Mouse (Mus musculus) embryonic facial prominence, embryonic 15.5 days (tissue): ENCODE measurements around the gene Gga1. TPM values are rescaled to one million over a fixed set of nuclear protein-coding genes. Genes with fewer than 3 reads are reported as not detected.

Experiments used
- ATAC-seq: fragments of 200-750 bp; cut with Nextera tagmentation; 2 replicates; pipeline ENCODE4 v1.8.0; 2017; ENCODE audit warnings: low read depth, moderate TSS enrichment; ENCODE audit not compliant: insufficient number of reproducible peaks, low FRiP score, low TSS enrichment
- H3K27ac ChIP-seq: fragments of 300-500 bp; sonication (generic); replicated peaks from 2 replicates; pipeline ENCODE4 v1.5.1; 2015; ENCODE audit warnings: mild to moderate bottlenecking, inconsistent platforms
- H3K27me3 ChIP-seq: fragments of 300-500 bp; sonication (generic); 2 replicates; pipeline ENCODE4 v1.6.1; 2015; ENCODE audit warnings: inconsistent platforms
- H3K36me3 ChIP-seq: fragments of 300-500 bp; sonication (generic); 2 replicates; pipeline ENCODE4 v1.6.1; 2015; ENCODE audit warnings: mild to moderate bottlenecking, inconsistent platforms
- H3K4me1 ChIP-seq: fragments of 300-500 bp; sonication (generic); 2 replicates; pipeline ENCODE4 v1.6.1; 2015; ENCODE audit warnings: inconsistent platforms
- H3K4me2 ChIP-seq: fragments of 300-500 bp; sonication (generic); replicated peaks from 2 replicates; pipeline ENCODE4 v1.6.1; 2015; ENCODE audit warnings: mild to moderate bottlenecking, inconsistent platforms
- H3K4me3 ChIP-seq: fragments of 300-500 bp; sonication (generic); replicated peaks from 2 replicates; pipeline ENCODE4 v1.5.1; 2015; ENCODE audit warnings: mild to moderate bottlenecking, inconsistent platforms
- H3K9ac ChIP-seq: fragments of 300-500 bp; sonication (generic); 2 replicates; pipeline ENCODE4 v1.6.1; 2015; ENCODE audit warnings: inconsistent platforms
- H3K9me3 ChIP-seq: fragments of 300-500 bp; sonication (generic); replicated peaks from 2 replicates; pipeline ENCODE4 v1.6.1; 2016; ENCODE audit warnings: inconsistent platforms
- WGBS: fragments of 180-500 bp; shearing (Covaris S2); methylation state at CpG from one replicate; pipeline ENCODE4 v1.1.7; 2015; 5-methylcytosine and 5-hydroxymethylcytosine counted together
- polyA plus RNA-seq: library from polyadenylated mRNA; unstranded; fragments of >200 nt; fragmentation: Nextera tagmentation; extraction: Ambion mirVana; gene quantifications from 2 replicates; pipeline ENCODE4 v1.2.1, GENCODE M21; 2015

Gga1 gene
- 56.0 and 62.0 TPM in 2 replicates for polyA plus RNA-seq

DNA sequence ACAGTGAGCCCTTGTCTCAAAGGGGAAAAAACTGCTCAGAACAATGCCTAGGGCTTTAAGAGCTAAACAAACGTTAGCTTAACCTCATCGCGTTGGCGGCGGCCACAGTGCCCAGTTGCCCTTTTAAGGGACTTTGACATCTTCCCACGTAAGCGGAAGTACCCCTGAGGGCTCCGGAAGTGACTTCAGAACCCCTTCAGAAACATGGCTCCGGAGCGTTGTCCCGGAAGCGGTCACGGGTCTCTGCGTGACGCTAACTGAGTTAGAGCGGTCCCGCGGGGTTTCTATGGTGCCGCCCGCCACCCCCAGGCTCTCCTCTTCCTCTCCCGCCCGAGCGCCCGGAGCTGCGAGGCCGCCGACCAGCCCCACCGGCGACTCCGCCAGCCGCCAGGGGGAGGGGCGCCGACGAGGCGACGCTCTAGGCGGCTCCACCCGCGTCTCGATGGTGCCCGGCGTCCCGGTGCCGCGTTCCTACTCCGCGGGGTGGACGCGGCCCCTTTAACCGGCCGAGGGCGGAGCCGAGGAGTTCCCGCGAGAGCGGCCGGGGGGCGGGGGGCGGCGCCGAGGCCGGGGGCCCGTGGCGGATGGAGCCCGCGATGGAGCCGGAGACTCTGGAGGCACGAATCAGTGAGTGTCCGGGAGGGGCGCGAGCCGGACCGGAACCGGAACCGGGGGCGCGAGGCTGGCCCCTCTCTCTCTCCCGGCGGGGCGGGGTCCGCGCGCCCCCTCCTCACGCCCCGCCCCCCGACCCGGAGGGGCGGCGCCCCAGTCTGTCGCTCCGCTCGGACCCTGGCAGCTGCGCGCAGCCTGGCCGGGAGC is at the start of gene Gga1:
Gene Gga1 (plus strand): TSS at position 200 of the 819 bp plus-strand sequence.
- Histone ChIP-seq H3K27me3 (no peaks in the 10 kb centered on the region), H3K4me3 (peak within 1 kb of the TSS; percentile 83), H3K9me3 (no peaks in the 10 kb centered on the region), H3K4me1 (peaks cover 53% of the 10 kb centered on the region), H3K4me2 (peak within 1 kb of the TSS; percentile 80), H3K36me3 (peaks cover 24% of the 10 kb centered on the region), H3K27ac (peak within 1 kb of the TSS; percentile 100), H3K9ac (peak within 1 kb of the TSS; percentile 71)
- peak; percentile 92 for ATAC-seq
- under 1% methylated on average over 66 of the region's 95 CpGs for WGBS

GRCm38 (mm10) chr15:78828315-78828714 is 48.7 kb upstream of the Gga1 start:
- peaks cover 39% of the 10 kb centered on the region for H3K4me1 ChIP-seq
- H3K9me3 ChIP-seq = no peaks in the 10 kb centered on the region
- no peak overlapping the region for H3K9ac ChIP-seq
- no peak overlapping the region for H3K27ac ChIP-seq
- no peaks in the 10 kb centered on the region for H3K27me3 ChIP-seq
- no peak overlapping the region for H3K4me2 ChIP-seq
- no peak for ATAC-seq
- H3K36me3 ChIP-seq = no peaks in the 10 kb centered on the region
- 16% methylated on average over 5 of the region's 5 CpGs for WGBS
- no peak overlapping the region for H3K4me3 ChIP-seq

- 89% methylated on average over 1 of the region's 1 CpGs for WGBS
- H3K27ac ChIP-seq = no peak overlapping the region
- peaks cover 52% of the 10 kb centered on the region for H3K4me1 ChIP-seq
- ATAC-seq = no peak
- H3K36me3 ChIP-seq = no peaks in the 10 kb centered on the region
- H3K4me3 ChIP-seq = no peak overlapping the region
- H3K9me3 ChIP-seq = no peaks in the 10 kb centered on the region
- no peaks in the 10 kb centered on the region for H3K27me3 ChIP-seq
- H3K4me2 ChIP-seq = no peak overlapping the region
- no peak overlapping the region for H3K9ac ChIP-seq
Observed at GRCm38 (mm10) chr15:78829636-78830035, 47.4 kb upstream of the Gga1 start.

DNA sequence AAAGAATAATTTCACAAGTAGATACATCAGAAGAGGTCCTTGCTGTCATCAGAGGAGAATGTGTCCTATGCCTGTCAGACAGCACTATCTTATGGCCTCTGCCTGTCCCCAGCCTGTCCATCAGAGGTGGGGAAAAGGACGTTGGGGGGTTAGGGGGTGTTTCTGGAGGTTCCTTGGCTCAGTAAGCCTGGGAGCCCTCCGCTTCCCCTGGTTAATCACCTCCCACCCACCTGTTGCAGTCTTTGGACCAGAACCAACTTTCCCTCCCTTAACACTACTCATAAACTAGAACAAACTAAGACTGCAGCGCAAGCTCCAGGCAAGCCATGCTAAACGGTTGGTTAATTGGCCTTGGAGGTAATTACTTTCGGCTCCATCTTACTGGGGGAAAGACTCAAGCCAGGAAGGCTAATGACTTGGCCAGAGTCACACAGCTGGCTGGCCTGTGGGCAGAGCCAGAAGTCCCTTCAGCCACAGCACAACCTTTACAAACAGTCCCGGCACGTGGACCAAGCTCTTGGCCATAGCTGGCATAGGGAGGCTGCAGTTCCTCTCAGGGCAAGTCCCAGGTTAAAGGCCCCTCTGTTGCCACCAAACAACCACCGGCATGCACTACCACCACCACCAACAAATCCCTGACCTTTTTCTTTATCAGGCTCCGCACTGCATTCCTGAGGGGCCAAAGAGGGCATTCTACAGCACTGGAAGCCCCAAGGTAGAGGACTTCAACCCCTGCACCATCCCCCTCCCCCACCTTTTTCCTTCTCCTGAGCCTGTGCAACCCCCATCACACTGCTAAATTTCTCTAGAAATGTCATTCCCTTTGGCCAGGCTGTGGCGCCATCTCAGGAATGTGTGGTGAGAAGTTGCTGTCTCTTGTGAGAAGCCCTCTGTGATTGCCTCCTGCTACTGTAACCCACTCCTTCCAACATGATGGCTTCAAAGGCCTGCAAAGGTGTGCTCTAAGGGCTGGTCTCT is 46.0 kb upstream of the Gga1 start:
- Histone ChIP-seq H3K36me3 (no peaks in the 10 kb centered on the region), H3K4me3 (no peak overlapping the region), H3K27me3 (no peaks in the 10 kb centered on the region), H3K9me3 (no peaks in the 10 kb centered on the region), H3K27ac (peak overlapping the region; percentile 88; the same call in 1 of the 2 replicates), H3K4me1 (peaks cover 66% of the 10 kb centered on the region), H3K4me2 (no peak overlapping the region), H3K9ac (no peak overlapping the region)
- ATAC-seq = no peak
- 58% methylated on average over 10 of the region's 10 CpGs for WGBS

DNA sequence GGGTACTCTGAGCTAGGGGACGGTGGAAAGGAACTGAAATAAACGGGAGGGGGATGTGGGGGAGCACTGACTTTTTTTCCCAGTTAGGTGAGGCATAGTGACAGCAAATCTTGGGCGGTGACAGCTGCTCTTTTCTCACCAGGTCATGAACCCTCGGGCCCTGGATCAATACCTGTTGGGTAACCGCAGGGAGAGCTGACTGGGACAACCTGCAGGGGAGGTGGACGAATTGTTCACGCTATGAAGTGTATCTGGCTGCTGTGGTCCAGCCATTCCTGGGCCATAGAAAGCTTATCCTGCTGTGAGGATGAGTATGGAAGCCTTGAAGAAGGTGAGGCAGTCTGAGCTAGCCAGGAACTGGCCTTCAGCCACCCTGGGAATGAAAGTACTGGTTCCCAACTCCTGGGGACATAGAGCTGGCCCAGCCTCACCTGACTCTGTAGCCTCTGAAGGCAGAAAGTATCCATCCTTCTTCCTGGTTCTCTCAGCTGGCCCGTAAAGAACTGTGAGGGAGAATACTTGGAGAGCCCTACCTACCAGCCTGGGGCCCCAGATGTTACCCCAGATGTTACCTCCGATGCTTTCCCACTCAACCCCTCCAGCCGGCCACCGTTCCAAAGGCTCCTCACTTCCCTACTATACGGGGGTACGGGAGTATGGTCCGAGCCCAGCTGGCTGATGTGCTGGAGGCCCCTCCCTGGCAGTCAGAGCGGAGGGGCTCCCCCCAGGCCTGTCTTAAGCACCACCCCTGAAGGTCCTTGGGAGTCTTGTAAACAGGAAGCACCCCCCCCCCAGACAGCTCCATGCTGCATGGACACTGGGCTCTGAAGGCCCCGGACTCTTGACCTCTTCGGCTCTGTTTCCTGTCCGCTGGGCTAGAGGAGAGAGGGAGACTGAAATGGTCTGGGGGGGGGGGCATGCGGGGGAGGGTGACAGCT is 45.0 kb upstream of the Gga1 start:
- WGBS = 39% methylated on average over 19 of the region's 19 CpGs
- H3K27ac ChIP-seq = peak overlapping the region; percentile 88
- peaks cover 67% of the 10 kb centered on the region for H3K4me1 ChIP-seq
- no peaks in the 10 kb centered on the region for H3K27me3 ChIP-seq
- no peaks in the 10 kb centered on the region for H3K36me3 ChIP-seq
- H3K9me3 ChIP-seq = no peaks in the 10 kb centered on the region
- no peak overlapping the region; the same call in 1 of the 2 replicates for H3K4me2 ChIP-seq
- H3K9ac ChIP-seq = no peak overlapping the region
- H3K4me3 ChIP-seq = no peak overlapping the region
- ATAC-seq = peak; percentile 12

DNA sequence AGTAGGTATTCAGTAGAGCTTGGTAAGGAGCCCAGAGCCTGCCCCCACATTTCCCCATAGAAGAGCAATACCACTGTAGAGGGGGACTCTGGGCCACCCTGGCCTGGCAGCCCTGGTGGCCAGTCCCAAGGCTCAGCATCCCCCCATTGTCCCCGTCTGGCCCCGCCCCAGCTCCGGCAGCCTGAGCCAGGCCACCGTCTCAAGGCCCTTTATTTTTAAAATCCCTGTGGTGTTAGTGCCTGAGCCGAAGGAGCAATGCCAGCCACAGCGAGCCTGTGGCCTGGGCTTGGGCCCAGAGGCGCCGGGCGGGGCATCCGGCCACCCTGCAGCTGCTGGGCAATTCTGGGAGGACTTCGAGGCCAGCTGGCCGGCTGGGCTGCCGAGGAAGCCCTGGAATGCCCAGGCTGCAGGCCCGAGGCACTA is 44.3 kb upstream of the Gga1 start:
- Histone ChIP-seq H3K4me1 (peaks cover 67% of the 10 kb centered on the region), H3K27me3 (no peaks in the 10 kb centered on the region), H3K4me2 (no peak overlapping the region; the same call in 1 of the 2 replicates), H3K9me3 (no peaks in the 10 kb centered on the region), H3K4me3 (no peak overlapping the region), H3K9ac (no peak overlapping the region), H3K27ac (peak overlapping the region; percentile 88), H3K36me3 (no peaks in the 10 kb centered on the region)
- peak; percentile 77 for ATAC-seq
- 20% methylated on average over 14 of the region's 14 CpGs for WGBS

GRCm38 (mm10) chr15:78833582-78833981 is 43.4 kb upstream of the Gga1 start:
- no peak for ATAC-seq
- 87% methylated on average over 3 of the region's 3 CpGs for WGBS

DNA sequence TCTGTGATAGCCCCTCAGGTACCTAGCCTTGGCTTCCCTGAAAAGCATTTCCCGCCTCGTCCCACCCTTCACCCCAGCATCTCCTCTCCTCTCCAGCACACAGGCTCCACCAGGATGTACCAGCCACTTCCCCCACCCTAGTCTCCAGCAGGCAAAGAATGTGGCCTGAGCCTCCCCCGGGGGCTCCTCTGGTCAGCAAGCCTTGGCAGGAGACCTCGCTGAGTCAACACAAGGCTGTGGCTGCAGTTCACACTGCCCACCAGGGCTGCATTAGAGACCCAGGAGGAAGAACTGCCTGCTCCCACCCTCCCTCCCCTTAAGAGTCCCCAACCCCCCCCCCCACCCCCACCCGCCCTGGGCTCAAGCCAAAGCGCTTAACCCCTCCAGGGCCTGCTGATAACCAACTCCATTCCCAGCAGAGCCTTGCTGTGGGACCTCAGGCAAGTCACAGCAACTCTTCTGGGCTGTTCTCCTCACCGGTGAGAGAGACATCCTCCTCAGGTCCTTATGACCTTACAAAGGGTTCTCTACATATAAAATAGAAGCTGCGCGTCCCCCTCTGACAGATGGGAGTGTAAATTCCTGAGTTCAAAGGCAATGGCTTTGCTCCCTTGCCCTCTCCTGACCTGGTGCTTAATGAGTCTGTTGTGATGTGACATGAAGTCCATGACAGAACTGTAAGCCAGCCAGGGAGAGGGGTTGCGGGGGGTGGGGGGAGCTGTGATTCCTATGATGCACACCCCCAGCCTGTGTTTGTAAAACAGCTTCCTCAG is 42.6 kb upstream of the Gga1 start:
- whole genome bisulfite sequencing = 33% methylated on average over 10 of the region's 10 CpGs
- no peaks in the 10 kb centered on the region for H3K27me3 ChIP-seq
- no peak overlapping the region for H3K9ac ChIP-seq
- H3K4me3 ChIP-seq = no peak overlapping the region
- H3K27ac ChIP-seq = peak overlapping the region; percentile 85
- ATAC-seq = no peak
- no peaks in the 10 kb centered on the region for H3K36me3 ChIP-seq
- no peaks in the 10 kb centered on the region for H3K9me3 ChIP-seq
- H3K4me1 ChIP-seq = peaks cover 65% of the 10 kb centered on the region
- no peak overlapping the region for H3K4me2 ChIP-seq

More at GRCm38 (mm10) chr15:78833582-78833981, 43.4 kb upstream of the Gga1 start:
- H3K4me2 ChIP-seq = no peak overlapping the region
- H3K4me3 ChIP-seq = no peak overlapping the region
- no peak overlapping the region for H3K9ac ChIP-seq
- H3K27me3 ChIP-seq = no peaks in the 10 kb centered on the region
- H3K27ac ChIP-seq = peak overlapping the region; percentile 88
- no peaks in the 10 kb centered on the region for H3K36me3 ChIP-seq
- no peaks in the 10 kb centered on the region for H3K9me3 ChIP-seq
- peaks cover 58% of the 10 kb centered on the region for H3K4me1 ChIP-seq

- Histone ChIP-seq H3K9me3 (no peaks in the 10 kb centered on the region), H3K36me3 (no peaks in the 10 kb centered on the region), H3K4me1 (peaks cover 76% of the 10 kb centered on the region), H3K9ac (0 out of 2 replicates have a peak overlapping the region, but pooled peaks have one; percentile 5), H3K4me3 (no peak overlapping the region), H3K27me3 (no peaks in the 10 kb centered on the region), H3K27ac (peak overlapping the region; percentile 85), H3K4me2 (no peak overlapping the region)
- ATAC-seq = no peak
- WGBS = 14% methylated on average over 12 of the region's 12 CpGs
Observed at GRCm38 (mm10) chr15:78835200-78836085, 41.5 kb upstream of the Gga1 start.
